Mouse (Mus musculus) heart, adult 8-10 months (tissue): ENCODE measurements at regions not wholly inside any gene's neighbourhood (a gene's known extent, or its start where the extent isn't known, plus 50 kb on each side); places are given as distances from the start of the nearest gene placed in this dataset.

Experiments
- DNase-seq: peaks from one replicate; pipeline ENCODE4 v3.0.0; 2022; ENCODE audit warnings: low spot score

DNA sequence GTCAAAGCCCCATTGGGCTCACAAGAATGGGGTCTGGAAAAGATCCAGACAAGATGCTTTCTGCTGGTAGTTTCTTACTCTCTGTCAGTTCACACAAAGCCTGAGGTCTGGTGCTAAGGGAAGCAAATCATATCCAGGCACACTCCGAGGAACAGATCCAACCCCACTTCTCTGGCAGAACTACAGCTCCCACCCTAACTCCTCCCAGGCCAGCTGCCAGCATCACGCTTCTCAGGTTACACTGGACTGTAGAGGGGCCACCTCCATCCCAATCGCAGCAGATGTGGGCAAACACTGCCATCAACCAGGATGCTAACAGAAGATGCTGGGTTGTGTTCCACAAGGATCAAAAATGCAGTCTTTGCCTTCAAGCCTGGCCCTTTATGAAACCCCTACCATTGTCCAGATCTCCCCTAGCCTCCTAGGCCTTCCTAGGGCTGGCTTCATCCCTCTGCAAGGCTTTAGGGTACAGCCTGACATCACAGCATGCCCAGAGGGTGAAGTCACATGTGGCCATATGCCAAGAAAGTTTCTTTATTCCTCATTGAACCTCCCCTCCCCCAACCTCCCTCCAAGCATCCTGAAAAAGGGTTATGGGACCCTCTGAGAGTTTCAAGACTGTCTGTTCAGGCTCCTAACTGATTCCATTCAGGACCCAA is 99.6 kb upstream of the 2610301B20Rik start:
- DNase-seq = no peak

DNA sequence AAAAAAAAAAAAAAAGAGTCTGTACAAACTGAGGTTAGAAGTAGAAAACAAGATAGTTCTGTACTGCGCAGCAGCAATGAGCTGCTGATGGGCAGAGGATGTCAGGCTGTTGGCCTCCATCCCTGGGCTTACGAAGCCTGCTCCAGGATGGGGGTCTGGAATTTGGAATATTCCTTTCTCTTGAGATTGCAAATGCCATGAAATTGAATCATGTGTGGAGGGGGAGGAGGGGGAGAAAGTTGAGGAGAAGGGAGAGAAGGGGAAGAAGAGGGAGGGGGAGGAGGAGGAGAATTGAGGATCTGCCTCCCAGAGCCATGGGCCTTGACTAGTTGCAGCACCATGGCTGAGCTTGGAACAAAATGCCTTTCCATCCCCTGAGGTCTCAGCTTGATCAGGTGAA is 87.6 kb upstream of the 2610301B20Rik start:
- no peak for DNase-seq

GRCm38 (mm10) chr4:10788306-10788705 is 86.0 kb upstream of the 2610301B20Rik start:
- no peak for DNase-seq

DNA sequence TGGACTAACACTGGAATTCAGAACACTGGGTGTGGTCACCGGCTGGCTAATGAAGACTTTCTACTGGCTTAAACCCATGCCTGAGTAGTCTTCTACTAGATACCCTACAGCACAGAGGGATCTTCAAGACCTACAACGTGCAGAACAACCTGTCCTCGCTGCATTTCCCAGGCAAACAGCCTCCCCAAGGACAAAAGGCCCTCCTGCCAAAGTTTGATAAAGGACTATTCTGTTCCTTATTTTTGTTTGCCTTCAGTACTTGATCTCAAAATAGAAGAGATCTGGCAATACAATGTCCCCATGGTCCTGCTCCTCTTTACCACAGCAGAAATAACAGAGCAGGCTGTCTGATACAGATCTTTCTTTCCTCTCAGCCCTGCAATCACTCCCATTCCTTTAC is 85.2 kb upstream of the 2610301B20Rik start:
- peak; percentile 34 for DNase-seq

GRCm38 (mm10) chr4:10792628-10793027 is 81.7 kb upstream of the 2610301B20Rik start:
- DNase-seq = no peak

DNA sequence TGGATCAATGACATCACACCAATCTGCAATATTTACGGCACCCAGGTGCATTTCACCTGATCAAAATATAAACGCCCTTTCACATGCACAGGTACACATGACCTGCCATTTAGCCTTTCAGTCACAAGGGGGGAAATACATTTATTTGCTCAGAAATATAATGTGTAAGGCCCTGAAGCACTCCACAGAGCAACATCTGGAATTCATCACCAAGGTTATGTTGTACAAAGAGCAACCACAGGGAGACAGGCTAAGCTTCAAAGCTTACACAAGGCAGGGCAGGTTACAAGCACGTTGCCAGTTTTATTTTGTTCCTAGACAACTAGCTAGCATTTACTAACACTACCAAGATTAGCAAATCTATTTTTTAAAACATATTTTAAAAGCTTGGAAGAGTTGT is 79.8 kb upstream of the 2610301B20Rik start:
- DNase-seq = no peak

DNA sequence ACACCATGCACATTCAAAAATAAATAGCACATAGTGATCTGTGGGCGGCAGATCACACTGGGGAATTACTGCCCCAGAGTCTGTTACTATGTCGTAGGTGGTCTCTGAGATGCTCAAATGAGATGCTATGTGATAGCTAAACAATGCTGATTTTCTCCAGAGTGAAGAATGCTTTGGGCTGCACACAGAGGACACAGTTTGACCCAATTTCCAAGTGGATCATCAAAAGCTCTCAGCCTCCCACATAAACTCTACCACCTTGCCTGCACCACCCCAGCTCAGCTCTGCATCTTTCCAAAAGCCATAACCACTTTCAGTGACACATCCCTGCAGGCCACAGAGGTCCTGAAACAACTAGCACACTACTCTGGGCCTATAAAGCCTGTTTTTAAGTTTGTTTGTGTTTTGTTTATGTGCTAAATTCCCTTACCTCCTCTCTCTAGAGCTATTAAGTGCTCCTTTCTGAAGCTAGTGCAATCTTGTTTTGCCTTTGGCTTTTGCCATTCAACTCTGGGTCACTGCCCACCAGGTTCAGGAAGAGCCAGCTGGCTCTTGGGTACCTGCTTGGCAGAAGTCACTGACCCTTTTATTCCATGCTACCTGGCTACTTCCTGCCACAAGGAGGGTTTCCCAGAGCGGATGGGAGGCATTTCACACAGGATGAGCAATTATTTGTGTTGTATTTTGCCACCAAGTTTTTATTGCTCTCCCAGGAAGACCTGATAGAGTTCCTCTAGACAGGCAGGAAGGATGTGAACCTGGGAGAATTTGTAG is 73.3 kb upstream of the 2610301B20Rik start:
- no peak for DNase-seq

DNA sequence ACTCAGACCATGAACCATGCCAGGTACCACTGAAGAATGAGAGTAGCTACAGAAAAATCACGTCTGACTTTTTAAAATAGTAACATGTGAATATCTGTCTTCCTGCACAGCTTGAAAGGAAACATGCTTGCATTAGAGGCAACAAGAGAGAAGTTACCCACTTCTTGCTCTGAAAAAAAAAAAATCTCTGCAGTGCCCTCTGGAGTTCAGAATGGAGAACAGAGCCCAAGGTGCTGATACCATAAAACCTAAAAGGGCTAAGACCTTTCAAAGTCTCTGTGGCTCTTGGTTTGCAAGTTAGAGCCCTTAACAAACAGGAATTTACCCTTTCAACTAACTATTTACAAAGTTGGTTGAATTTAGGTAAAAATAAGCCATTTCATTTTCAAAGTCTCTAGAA is 69.6 kb upstream of the 2610301B20Rik start:
- DNase-seq = no peak

- no peak for DNase-seq
Measured at GRCm38 (mm10) chr4:10807260-10807659, 67.0 kb upstream of the 2610301B20Rik start.

- no peak for DNase-seq
Measured at GRCm38 (mm10) chr4:10812931-10813330, 61.4 kb upstream of the 2610301B20Rik start.
